Mouse (Mus musculus) embryonic fibroblast, embryonic 13.5 days (primary cell): Measurements from ENCODE around the gene Olfr1135.

Source experiments
- CTCF ChIP-seq: IDR thresholded peaks from 2 replicates; pipeline ENCODE4 v1.5.1; 2011; ENCODE audit warnings: mild to moderate bottlenecking, control low read depth, low read length, moderate library complexity, borderline replicate concordance; ENCODE audit not compliant: insufficient read depth
- POLR2A ChIP-seq: IDR thresholded peaks from 2 replicates; pipeline ENCODE4 v1.6.1; 2011; ENCODE audit warnings: low read depth, mild to moderate bottlenecking, control low read depth, low read length, moderate library complexity

DNA sequence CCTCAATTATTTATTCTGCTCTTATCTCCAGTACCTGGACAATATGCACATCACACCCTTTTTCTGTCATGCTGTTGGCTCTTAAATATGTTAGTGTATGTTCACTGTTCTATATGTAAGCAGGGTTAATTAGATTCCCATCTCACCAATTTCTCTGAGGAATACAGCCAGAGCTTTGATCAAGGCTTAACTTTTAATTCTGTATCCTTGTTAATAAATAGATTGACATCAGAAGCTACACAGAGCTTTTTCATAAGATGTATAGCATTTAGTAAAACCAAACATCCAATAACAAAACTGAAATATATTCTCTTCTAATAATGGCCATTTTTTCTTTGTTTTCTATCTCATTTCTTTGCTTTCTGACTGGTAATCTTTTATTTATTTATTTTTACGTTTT lies at the start of gene Olfr1135:
- TF ChIP-seq CTCF (no peak), POLR2A (no peak)
